Mouse (Mus musculus) ES-Bruce4 (cell line): ENCODE measurements at regions not wholly inside any gene's neighbourhood (a gene's known extent, or its start where the extent isn't known, plus 50 kb on each side); places are given as distances from the start of the nearest gene placed in this dataset.

ENCODE experiments used
- CTCF ChIP-seq: IDR thresholded peaks from one replicate; pipeline ENCODE4 v1.8.1; 2011; ENCODE audit warnings: low read depth, low read length
- EP300 ChIP-seq: IDR thresholded peaks from 2 replicates; pipeline ENCODE4 v1.6.1; 2011; ENCODE audit warnings: low read depth, low read length; ENCODE audit not compliant: insufficient read depth

DNA sequence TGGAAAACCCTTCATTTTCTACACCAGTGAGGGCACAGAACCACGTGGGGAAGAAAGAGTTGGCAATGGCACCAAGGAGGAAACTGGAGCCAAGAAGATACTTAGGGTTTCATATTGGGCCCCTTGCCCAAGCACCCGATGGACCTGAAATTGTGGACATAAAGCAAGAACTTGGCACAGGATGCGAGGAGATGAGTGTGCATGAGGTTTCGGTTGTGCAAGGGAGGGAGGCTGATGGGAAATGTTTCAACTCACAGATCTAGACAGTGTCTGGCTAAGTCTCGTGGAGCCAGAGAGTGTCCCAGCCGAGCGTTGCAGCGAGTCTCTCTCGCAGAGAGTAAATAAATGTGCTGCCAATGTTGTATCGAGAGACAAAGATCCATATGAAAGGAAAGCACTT, 323.4 kb upstream of the Maf start:
- no peak for TF ChIP-seq CTCF
- TF ChIP-seq EP300 = no peak
